Mouse (Mus musculus) megakaryocyte progenitor cell, adult 5-6 weeks (primary cell): ENCODE results near the gene Trim30c. TPM values are rescaled to one million over a fixed set of nuclear protein-coding genes. Genes with fewer than 3 reads are reported as not detected.
"Not testable (repeated sequence)": the region's sequence is repeated elsewhere in the genome, so short reads cannot be mapped to it uniquely, and the experiment has no call there.

Source experiments
- ATAC-seq: replicated peaks from 2 replicates; pipeline ENCODE4 v1.8.0; 2016; ENCODE audit warnings: mild to moderate bottlenecking, moderate TSS enrichment, inconsistent platforms; ENCODE audit not compliant: poor library complexity
- total RNA-seq, 2 experiments: library from RNA; stranded (forward) in 1 of 2; stranded (reverse) in 1 of 2; fragments of 157-497, 149-512 nt in 1 of 2; fragments of 200-1000 nt in 1 of 2; gene quantifications; 2 replicates each; pipeline versions ENCODE4 v1.2.3 to v1.2.4; 2015 to 2017

Gene Trim30c
- total RNA-seq (2015), result 0.12 and 0.52 TPM in 2 replicates
- total RNA-seq (2017), result 0.29 and 1.0 TPM in 2 replicates

DNA sequence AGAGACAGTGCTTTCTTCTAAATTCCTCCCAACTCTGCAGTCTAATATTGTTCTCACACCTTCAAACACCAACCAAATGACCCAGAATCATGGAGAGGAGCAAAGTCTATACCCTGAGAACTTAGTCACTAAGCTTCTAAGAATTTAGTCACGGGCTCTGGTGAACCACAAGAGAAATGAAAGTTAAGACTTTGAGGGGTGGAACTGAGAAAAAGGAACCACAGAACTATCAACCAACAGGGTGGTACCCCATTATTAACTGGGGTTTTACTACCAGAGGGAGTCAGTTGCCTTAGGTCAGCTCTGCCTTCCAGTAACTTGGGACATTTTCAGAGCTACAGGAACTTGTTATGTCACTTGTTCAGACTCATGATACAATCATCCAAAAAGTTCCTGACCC, at the start of gene Trim30c:
TSS of gene Trim30c (minus strand) at position 140 of the 400 bp plus-strand sequence.
- peak; percentile 74 for ATAC-seq

DNA sequence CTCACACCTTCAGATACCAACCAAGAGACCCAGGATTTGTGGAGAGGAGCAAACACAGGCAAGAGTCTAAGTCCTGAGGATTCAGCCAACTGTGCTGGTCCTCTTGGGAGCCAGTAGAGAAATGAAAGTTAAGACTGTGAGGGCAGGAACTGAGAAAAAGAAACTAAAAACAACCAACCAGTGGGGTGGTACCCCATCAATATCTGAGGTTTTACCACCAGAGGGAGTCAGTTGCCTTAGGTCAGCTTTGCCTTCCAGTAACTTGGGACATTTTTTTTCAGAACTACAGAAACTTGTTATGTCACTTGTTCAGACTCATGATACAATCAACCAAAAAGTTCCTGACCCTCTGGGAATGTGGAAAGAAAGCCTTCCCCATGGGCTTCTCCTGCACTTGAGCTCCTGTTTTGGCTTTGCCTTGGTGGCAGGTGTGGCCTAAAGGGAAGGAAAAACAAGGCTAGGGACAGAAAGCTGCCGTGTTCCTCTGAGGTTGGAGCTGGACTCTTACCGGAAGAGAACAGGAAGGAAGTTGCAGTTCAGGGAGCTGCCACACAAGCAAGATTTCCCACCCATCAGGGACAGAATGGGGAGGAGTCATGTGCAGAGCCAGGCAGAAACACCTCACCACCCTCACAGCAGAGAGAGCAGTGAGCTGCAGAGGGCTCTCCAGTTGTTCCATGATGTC, 45.5 kb upstream of the Trim30c start:
- peak; percentile 93 for ATAC-seq

DNA sequence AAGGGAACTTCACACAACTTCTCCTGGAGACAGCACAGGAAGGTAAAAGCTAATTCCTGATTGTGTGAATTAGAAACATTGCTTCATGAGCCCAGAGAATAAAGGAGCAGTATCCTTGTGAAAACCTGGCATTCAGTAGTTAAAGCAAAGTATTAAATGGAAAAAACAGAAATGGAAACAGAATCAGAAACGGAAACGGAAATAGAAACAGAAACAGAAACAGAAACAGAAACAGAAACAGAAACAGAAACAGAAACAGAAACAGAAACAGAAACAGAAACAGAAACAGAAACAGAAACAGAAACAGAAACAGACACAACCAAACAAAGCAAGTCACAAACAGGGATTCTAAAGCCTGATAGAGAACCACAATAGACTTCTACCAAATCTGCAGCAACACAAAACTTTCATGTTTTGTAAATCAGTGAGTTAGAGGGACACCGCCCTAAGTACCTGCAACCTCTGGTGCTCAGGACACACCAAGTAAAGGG, 3.9 kb upstream of the Trim30c start:
- no peak for ATAC-seq

DNA sequence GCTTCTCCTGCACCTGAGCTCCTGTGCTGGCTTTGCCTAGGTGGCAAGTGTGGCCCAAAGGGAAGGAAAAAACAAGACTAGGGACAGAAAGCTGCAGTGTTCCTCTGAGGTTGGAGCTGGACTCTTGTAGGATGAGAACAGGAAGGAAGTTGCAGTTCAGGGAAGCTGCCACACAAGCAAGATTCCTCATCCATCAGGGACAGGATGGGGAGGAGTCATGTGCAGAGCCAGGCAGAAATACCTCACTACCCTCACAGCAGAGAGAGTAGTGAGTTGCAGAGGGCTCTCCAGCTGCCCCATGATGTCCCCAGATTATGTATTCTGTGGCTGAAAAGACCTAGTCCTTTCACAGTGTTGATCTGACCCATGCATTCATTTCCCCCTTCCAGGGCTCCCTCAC, 503 bp upstream of the Trim30c start:
- peak; percentile 62 for ATAC-seq

DNA sequence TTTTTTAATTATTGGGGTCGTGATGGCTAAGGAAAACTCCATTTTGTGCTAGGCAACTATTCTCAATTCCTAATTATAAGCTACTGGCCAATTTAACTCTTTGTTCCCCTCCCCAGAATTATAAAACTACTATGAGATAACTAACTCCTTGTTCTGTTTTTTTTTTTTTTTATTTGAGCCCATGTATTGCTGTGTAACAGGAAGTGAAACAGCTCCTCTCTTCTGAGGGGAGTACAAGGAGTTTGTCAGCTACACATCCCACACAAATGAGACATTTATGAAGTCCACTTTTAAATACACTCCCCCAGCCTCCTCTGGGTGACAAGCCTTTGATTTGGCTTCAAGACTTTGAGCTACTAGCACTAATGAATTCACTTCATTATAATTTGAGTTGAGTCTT, 2.1 kb downstream of the Trim30c start:
- ATAC-seq, result peak; percentile 69

DNA sequence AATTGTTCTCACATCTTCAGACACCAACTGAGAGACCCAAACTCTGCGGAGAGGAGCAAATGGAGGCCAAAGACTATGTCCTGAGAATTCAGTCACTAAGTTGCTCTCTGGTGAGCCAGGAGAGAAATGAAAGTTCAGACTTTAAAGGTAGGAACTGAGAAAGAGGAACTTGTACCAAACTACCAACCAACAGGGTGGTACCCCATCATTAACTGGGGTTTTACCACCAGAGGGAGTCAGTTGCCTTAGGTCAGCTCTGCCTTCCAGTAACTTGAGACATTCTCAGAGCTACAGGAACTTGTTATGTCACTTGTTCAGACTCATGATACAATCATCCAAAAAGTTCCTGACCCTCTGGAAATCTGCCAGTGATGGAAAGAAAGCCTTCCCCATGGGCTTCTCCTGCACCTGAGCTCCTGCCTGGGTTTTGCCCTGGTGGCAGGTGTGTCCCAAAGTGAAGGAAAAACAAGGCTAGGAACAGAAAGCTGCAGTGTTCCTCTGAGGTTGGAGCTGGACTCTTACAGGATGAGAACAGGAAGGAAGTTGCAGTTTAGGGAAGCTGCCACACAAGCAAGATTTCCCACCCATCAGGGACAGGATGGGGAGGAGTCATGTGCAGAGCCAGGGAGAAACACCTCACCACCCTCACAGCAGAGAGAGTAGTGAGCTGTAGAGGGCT, 30.8 kb downstream of the Trim30c start, which contains the start of gene Trim30b:
TSS of gene Trim30b (minus strand) at position 149 of the 679 bp plus-strand sequence.
- ATAC-seq, result peak; percentile 91

DNA sequence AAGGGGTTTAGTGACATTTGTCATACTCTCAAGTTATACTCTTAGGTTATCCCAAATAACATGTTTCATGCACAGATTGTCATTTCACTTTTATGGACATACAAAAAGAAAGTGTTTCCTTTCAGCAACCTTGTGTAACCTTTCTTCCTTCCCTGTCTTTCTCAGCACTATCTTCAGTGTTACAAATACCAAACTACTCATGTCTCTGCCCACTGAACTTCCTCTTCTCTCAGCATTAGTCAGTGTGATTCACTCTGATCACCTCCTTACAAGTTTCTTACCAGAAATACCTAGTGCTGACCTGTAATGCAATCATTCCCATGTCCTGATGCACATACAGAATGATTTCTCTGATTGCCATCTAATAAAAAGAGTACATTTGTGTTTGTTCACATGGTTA, 34.3 kb downstream of the Trim30c start:
- peak; percentile 43 for ATAC-seq

DNA sequence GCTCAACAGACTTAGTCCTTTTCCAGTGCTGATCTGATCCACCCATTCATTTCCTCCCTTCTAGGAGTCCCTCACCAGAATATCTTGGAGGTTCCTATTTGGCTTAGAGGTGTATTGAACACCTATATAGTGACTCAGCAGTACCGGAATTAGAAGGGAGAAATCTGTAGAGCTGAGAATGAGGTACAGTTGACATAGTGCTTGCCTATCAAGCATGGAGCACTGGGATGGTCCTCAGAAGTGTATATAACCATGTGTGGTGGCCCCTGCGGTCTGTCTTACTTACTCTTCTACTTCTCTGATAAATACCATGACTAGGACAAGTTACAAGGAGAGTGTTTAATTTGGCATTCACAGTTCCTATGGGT, 47.1 kb downstream of the Trim30c start:
- peak; percentile 32 for ATAC-seq

DNA sequence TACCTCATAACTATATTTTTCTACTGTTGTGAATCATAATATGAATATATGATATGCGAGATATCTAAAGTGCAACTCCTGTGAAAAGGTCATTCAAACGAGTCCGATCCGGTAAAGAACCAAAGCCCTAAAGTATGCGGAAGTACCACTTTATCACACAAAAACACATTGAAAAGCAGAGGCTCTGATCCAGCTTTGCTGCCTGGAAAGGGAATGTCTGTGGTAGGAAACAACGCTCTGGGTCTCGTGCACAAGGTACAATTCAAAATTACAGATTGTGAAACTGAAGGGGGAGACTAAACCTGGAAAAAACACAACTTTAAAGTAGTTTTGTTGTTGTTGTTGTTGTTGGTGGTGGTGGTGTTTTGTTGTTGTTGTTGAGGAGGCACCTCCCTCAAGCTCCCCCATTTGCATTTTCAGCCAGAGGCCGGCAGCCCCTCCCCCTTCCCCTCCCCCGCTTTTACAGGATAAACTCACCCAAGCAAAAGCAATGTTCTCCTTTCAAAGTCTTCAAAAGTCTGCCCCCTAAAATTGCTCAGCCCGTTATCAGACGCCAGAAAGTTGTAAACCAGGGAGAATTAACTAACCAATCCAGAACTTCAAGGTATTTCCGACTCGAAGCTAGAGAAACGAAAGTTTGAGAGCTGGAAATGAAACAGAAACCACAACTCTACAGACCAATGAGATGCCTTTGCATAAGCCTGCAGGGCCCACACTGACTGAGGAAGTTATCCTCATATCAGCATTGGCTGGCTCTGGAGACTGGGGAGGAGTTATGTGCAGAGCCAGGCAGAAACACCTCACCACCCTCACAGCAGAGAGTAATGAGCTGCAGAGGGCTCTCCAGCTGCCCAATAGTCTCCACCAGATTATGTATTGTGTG, 47.7 kb downstream of the Trim30c start, which contains the start of gene Trim12c:
TSS of gene Trim12c (minus strand) at position 646 of the 883 bp plus-strand sequence.
- ATAC-seq, result peak; percentile 96

DNA sequence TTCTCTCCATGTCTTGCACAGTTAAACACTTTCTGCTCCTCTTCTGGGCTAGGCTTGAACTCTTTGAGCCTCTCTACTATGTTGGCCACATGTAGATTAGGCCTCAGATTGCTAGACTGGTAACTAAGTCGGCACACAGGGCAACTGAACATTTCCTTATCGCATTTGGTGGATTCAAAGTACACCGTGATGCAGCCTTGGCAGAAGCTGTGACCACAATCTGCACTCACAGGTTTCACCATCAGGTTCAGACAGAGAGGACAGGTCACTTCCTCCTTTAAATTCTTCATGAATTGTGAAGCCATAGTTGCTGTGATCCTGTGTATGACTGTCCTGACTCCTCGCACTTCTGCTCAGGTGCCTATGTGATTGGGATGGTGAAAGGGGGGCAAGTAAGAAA, 52.6 kb downstream of the Trim30c start:
- ATAC-seq, result peak; percentile 72

DNA sequence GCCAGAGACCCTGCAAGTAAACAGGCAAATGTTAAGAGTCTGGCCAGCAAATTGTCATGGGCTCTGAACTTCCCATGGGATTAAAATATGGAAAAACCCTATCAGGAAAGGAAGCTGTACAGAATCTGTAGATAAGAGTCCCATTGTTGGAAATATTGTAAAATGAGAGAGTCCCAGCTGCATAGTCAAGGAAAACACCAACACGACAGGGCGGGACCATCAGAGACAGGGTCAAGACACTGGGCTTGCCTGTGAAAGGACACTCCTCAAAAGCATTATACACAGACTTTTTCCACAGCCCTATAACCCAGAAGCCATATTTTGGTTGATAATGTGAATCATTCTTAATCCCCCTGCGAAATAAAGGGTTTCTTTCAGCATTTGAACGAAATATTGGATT, 59.9 kb downstream of the Trim30c start:
- not testable (repeated sequence) for ATAC-seq

DNA sequence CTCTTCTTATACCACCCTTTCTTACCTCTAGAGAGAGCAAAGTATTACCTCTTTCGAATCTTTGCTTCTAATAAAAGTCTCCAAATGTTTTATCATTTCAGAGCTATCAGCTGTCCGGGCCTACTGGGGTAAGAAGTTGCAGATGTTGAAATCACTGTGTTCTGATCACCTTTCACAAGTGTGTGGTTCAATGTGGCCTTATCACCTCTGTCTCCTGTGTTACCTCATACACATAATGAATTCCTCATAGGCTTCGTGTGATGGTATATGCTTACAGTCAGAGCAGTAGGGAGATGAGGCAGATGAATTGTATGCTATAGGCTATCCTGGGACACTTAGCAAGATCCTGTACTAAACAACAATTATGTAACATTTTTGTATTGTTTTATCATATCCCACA, 65.1 kb downstream of the Trim30c start:
- peak; percentile 34; the same call in 1 of the 2 replicates for ATAC-seq

Other genes with a start within 250 kb of the Trim30c start
- 0.15 TPM in 1 of 2 replicates, not detected in the other for gene Olfm5, start 236.0 kb downstream of the Trim30c start, total RNA-seq (2015)
- gene Olfm5, start 236.0 kb downstream of the Trim30c start, total RNA-seq (2017), result 0.17 TPM in 1 of 2 replicates, not detected in the other
- not detected in 2 replicates for gene Olfr648, start 217.4 kb downstream of the Trim30c start, total RNA-seq (2015)
- not detected in 2 replicates for gene Olfr648, start 217.4 kb downstream of the Trim30c start, total RNA-seq (2017)
- not detected in 2 replicates for gene Olfr649, start 204.9 kb downstream of the Trim30c start, total RNA-seq (2015)
- not detected in 2 replicates for gene Olfr649, start 204.9 kb downstream of the Trim30c start, total RNA-seq (2017)
- 2.3 and 3.7 TPM in 2 replicates for gene Trim6, start 182.0 kb downstream of the Trim30c start, total RNA-seq (2015)
- 2.1 and 2.5 TPM in 2 replicates for gene Trim6, start 182.0 kb downstream of the Trim30c start, total RNA-seq (2017)
- 8.6 and 10.9 TPM in 2 replicates for gene Trim34a, start 156.4 kb downstream of the Trim30c start, total RNA-seq (2015)
- 10.4 and 16.4 TPM in 2 replicates for gene Trim34a, start 156.4 kb downstream of the Trim30c start, total RNA-seq (2017)
- 4.7 and 5.3 TPM in 2 replicates for gene Trim5, start 112.7 kb downstream of the Trim30c start, total RNA-seq (2015)
- 6.9 and 8.0 TPM in 2 replicates for gene Trim5, start 112.7 kb downstream of the Trim30c start, total RNA-seq (2017)
- 47.7 and 58.0 TPM in 2 replicates for gene Trim12a, start 85.4 kb downstream of the Trim30c start, total RNA-seq (2015)
- 63.9 and 69.0 TPM in 2 replicates for gene Trim12a, start 85.4 kb downstream of the Trim30c start, total RNA-seq (2017)
- gene Trim34b, start 71.4 kb downstream of the Trim30c start, total RNA-seq (2015), result 0.17 and 0.32 TPM in 2 replicates
- 0.10 and 0.87 TPM in 2 replicates for gene Trim34b, start 71.4 kb downstream of the Trim30c start, total RNA-seq (2017)
- 13.4 and 14.2 TPM in 2 replicates for gene Trim12c, start 47.5 kb downstream of the Trim30c start, total RNA-seq (2015)
- 23.5 and 30.1 TPM in 2 replicates for gene Trim12c, start 47.5 kb downstream of the Trim30c start, total RNA-seq (2017)
- gene Trim30b, start 31.0 kb downstream of the Trim30c start, total RNA-seq (2015), result 0.61 and 2.0 TPM in 2 replicates
- gene Trim30b, start 31.0 kb downstream of the Trim30c start, total RNA-seq (2017), result 1.5 and 1.8 TPM in 2 replicates
- gene Trim30a, start 64.4 kb upstream of the Trim30c start, total RNA-seq (2015), result 38.5 and 40.9 TPM in 2 replicates
- gene Trim30a, start 64.4 kb upstream of the Trim30c start, total RNA-seq (2017), result 29.1 and 29.4 TPM in 2 replicates
- 11.5 and 13.9 TPM in 2 replicates for gene Trim30d, start 107.0 kb upstream of the Trim30c start, total RNA-seq (2015)
- gene Trim30d, start 107.0 kb upstream of the Trim30c start, total RNA-seq (2017), result 8.7 and 10.7 TPM in 2 replicates
- gene Olfr651, start 149.3 kb upstream of the Trim30c start, total RNA-seq (2015), result not detected in 2 replicates
- gene Olfr651, start 149.3 kb upstream of the Trim30c start, total RNA-seq (2017), result not detected in 2 replicates
- not detected in 2 replicates for gene Olfr652, start 160.1 kb upstream of the Trim30c start, total RNA-seq (2015)
- gene Olfr652, start 160.1 kb upstream of the Trim30c start, total RNA-seq (2017), result not detected in 2 replicates
- not detected in 2 replicates for gene Olfr653, start 176.5 kb upstream of the Trim30c start, total RNA-seq (2015)
- not detected in 2 replicates for gene Olfr653, start 176.5 kb upstream of the Trim30c start, total RNA-seq (2017)
- gene Olfr654, start 186.2 kb upstream of the Trim30c start, total RNA-seq (2015), result not detected in 2 replicates
- not detected in 2 replicates for gene Olfr654, start 186.2 kb upstream of the Trim30c start, total RNA-seq (2017)
- not detected in 2 replicates for gene Olfr655, start 200.9 kb upstream of the Trim30c start, total RNA-seq (2015)
- gene Olfr655, start 200.9 kb upstream of the Trim30c start, total RNA-seq (2017), result 0.62 TPM in 1 of 2 replicates, not detected in the other
- gene Olfr656, start 213.1 kb upstream of the Trim30c start, total RNA-seq (2015), result not detected in 2 replicates
- not detected in 2 replicates for gene Olfr656, start 213.1 kb upstream of the Trim30c start, total RNA-seq (2017)
- gene Olfr657, start 224.0 kb upstream of the Trim30c start, total RNA-seq (2015), result not detected in 2 replicates
- gene Olfr657, start 224.0 kb upstream of the Trim30c start, total RNA-seq (2017), result not detected in 2 replicates
- gene Olfr658, start 246.5 kb upstream of the Trim30c start, total RNA-seq (2015), result 0.77 and 0.85 TPM in 2 replicates
- 0.14 and 0.25 TPM in 2 replicates for gene Olfr658, start 246.5 kb upstream of the Trim30c start, total RNA-seq (2017)